Mouse (Mus musculus) midbrain, embryonic 10.5 days (tissue): ENCODE measurements at regions not wholly inside any gene's neighbourhood (a gene's known extent, or its start where the extent isn't known, plus 50 kb on each side); places are given as distances from the start of the nearest gene placed in this dataset.

Experiments used
- DNase-seq: peaks from one replicate; pipeline ENCODE4 v3.0.0-alpha.2; 2017; ENCODE audit warnings: low spot score
- H3K27ac ChIP-seq: fragments of 300-500 bp; sonication (generic); replicated peaks from 2 replicates; pipeline ENCODE4 v1.5.1; 2016; ENCODE audit warnings: mild to moderate bottlenecking
- H3K27me3 ChIP-seq: fragments of 300-500 bp; sonication (generic); 2 replicates; pipeline ENCODE4 v1.6.1; 2016; ENCODE audit warnings: low read depth, mild to moderate bottlenecking; ENCODE audit not compliant: poor library complexity, severe bottlenecking
- H3K36me3 ChIP-seq: fragments of 300-500 bp; sonication (generic); 2 replicates; pipeline ENCODE4 v1.6.1; 2016; ENCODE audit warnings: mild to moderate bottlenecking, moderate library complexity
- H3K4me1 ChIP-seq: fragments of 300-500 bp; sonication (generic); 2 replicates; pipeline ENCODE4 v1.6.1; 2016
- H3K4me3 ChIP-seq: fragments of 300-500 bp; sonication (generic); 2 replicates; pipeline ENCODE4 v1.5.1; 2016; ENCODE audit warnings: mild to moderate bottlenecking, moderate library complexity
- H3K9me3 ChIP-seq: fragments of 300-500 bp; sonication (generic); replicated peaks from 2 replicates; pipeline ENCODE4 v1.6.1; 2016; ENCODE audit warnings: mild to moderate bottlenecking
- WGBS: fragments of 180-500 bp; shearing (Covaris S2); methylation state at CpG from one replicate; pipeline ENCODE4 v1.1.7; 2016; 5-methylcytosine and 5-hydroxymethylcytosine counted together

DNA sequence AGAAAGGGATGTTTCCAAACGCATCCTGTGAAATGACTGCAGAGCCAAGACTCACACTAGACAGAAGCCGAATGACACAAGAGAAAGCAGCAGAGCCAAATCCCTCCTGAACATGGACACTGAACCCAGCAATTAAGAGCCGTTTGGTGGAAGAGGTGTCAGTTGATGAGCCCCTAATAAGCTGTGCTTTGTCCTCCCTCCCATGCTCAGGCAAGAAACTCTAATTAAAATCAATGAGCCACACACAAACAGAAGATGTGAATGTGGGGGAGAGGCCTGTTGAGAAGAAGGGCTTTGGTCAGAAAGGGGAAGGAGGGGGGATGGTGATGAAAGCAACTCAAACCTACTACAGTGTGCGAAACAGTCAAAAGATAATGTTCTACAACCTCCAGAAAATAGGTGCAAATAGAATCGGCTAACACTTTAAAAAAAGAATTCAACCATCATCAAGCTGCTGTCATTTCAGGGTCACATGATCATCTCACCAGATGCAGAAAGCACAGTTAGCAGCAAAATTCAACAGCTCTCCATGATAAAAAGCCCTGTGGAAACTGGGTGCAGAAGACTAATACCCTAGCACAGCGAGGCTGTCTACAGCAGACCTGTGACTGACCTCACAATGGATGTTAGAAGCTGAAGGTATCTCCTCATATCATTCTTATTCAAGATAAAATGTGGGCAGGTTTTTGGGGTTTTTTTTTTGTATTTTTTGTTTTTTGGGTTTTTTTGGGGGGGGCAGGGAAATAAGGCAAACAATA lies 153.2 kb upstream of the Gm15217 start:
- Histone ChIP-seq H3K27me3 (no peaks in the 10 kb centered on the region), H3K4me1 (0 out of 2 replicates have a peak, but pooled peaks cover 2% of the 10 kb centered on the region), H3K27ac (no peak overlapping the region), H3K9me3 (no peaks in the 10 kb centered on the region), H3K4me3 (no peak overlapping the region), H3K36me3 (no peaks in the 10 kb centered on the region)
- 67% methylated on average over 6 of the region's 6 CpGs for WGBS
- no peak for DNase-seq

DNA sequence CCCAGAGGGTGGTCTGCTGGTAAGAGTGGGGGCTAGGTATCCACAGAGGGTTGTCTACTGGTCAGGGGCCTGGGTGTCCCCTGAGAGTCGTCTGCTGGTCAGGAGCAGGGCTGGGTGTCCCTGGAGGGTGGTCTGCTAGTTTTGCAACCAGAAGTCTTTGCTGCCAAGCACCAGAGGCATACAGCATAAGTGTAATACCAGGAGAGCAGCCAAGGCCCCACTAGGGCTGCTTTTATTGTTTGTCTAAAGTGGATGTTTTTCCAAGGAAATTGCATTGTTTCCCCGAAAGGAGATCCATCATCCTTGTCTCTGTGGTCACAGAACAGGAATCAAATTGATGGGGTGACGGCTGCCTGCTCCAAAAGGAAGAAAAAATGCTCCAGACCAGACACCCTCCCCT lies 145.2 kb upstream of the Gm15217 start:
- no peaks in the 10 kb centered on the region for H3K9me3 ChIP-seq
- WGBS = 76% methylated on average over 3 of the region's 3 CpGs
- H3K4me1 ChIP-seq = no peaks in the 10 kb centered on the region
- no peak overlapping the region for H3K4me3 ChIP-seq
- H3K36me3 ChIP-seq = no peaks in the 10 kb centered on the region
- DNase-seq = no peak
- no peaks in the 10 kb centered on the region for H3K27me3 ChIP-seq
- H3K27ac ChIP-seq = no peak overlapping the region

GRCm38 (mm10) chr14:46234835-46235234 lies 144.4 kb upstream of the Gm15217 start:
- 94% methylated on average over 8 of the region's 8 CpGs for WGBS
- Histone ChIP-seq H3K27me3 (no peaks in the 10 kb centered on the region), H3K4me1 (no peaks in the 10 kb centered on the region), H3K9me3 (no peaks in the 10 kb centered on the region), H3K27ac (no peak overlapping the region), H3K36me3 (no peaks in the 10 kb centered on the region), H3K4me3 (no peak overlapping the region)
- DNase-seq = no peak

GRCm38 (mm10) chr14:46240046-46240800 lies 139.0 kb upstream of the Gm15217 start:
- WGBS = 92% methylated on average over 15 of the region's 15 CpGs
- H3K9me3 ChIP-seq = no peaks in the 10 kb centered on the region
- DNase-seq = no peak
- H3K36me3 ChIP-seq = no peaks in the 10 kb centered on the region
- no peaks in the 10 kb centered on the region for H3K27me3 ChIP-seq
- H3K27ac ChIP-seq = no peak overlapping the region
- no peaks in the 10 kb centered on the region for H3K4me1 ChIP-seq
- no peak overlapping the region for H3K4me3 ChIP-seq

- Histone ChIP-seq H3K27ac (no peak overlapping the region), H3K27me3 (no peaks in the 10 kb centered on the region), H3K4me3 (no peak overlapping the region), H3K36me3 (no peaks in the 10 kb centered on the region), H3K9me3 (no peaks in the 10 kb centered on the region), H3K4me1 (no peaks in the 10 kb centered on the region)
- no peak for DNase-seq
- 87% methylated on average over 2 of the region's 2 CpGs for WGBS
Measured at GRCm38 (mm10) chr14:46240896-46241295, 138.3 kb upstream of the Gm15217 start.

DNA sequence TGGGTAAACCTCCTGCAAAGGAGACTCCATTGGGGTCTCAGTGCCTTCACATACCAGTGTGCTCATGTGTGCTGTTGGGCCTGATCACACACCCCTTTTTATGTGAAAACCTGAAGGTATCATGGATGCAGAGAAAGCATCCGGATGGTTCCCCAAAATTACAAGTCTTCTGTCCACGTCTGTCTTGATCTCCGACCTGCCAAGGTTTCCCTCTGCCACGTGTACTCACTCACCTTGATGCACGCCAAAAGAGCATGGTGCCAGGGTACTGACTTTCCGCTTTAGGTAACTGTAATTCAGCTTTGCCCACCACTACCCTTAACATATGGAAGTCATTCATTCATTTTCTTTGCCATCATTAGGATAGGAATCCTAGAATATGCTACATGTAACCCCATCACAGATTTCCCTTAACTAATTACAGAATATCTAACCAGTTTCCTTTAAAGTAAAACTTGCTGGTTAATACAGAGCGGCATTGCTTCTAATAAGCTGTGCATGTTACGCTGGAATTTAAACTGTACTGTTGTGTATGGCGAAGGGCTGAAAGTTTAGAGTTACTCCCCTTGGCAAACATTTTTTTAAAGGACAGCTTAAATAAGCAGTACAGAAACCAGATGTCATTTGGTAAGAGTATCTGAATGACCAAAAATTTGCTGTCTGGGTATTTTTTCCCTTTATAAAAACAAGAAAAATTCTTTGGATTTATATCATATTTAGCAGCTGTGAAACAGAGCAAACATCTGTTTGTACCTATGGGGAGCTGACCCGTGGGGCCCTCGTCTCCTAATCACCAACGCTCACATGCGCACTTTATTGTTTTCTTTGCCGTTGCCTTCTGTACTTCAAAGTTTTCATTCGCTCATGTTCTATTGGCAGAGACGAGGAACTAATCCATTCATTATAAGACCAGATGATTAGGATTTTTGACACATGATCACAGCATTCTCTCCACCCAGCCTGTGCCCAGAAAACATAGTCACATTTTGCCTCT lies 131.4 kb upstream of the Gm15217 start:
- H3K27ac ChIP-seq = no peak overlapping the region
- DNase-seq = no peak
- WGBS = 77% methylated on average over 16 of the region's 16 CpGs

DNA sequence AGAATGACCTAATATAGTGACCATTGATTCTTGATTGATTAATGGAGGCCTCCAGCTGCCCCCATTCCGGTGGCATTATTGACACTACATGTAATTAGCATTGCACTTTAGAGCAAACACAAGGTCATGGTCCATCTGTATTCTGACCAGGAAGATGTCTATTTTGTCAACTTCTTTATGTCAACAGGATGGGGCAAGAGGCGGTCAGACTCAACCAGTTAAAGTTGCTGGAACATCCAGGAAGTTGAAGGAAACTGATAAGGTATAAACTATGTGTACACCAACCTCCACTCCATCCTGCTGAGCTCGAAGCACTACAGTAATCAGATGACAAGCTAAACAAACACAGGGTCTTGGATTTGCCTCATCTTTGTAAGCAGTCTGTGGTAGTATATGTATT lies 130.1 kb upstream of the Gm15217 start:
- no peaks in the 10 kb centered on the region for H3K9me3 ChIP-seq
- H3K4me1 ChIP-seq = no peaks in the 10 kb centered on the region
- H3K27me3 ChIP-seq = no peaks in the 10 kb centered on the region
- H3K27ac ChIP-seq = no peak overlapping the region
- DNase-seq = no peak
- WGBS = 73% methylated on average over 3 of the region's 3 CpGs
- H3K36me3 ChIP-seq = no peaks in the 10 kb centered on the region
- H3K4me3 ChIP-seq = no peak overlapping the region

More for the DNA sequence above, 131.4 kb upstream of the Gm15217 start:
- Histone ChIP-seq H3K4me3 (no peak overlapping the region), H3K4me1 (no peaks in the 10 kb centered on the region), H3K27me3 (no peaks in the 10 kb centered on the region), H3K9me3 (no peaks in the 10 kb centered on the region), H3K36me3 (no peaks in the 10 kb centered on the region)

DNA sequence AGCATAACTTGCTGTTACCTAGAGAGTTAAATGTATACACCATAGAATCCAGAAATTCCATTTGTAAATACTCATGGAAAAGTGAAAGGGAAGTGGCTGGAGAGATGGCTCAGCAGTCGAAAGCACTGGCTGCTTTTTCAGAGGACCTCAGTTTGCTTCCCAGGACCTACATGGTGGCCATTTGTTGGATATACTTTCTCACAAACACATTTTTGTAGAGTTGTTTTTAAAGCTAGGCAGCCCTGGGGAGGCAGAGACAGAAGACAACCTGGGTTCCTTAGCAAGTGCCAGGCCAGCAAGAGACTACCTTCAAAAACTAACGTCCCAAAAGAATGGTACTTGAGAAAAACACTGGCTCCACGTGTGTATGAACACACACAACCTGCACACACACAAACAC lies 124.0 kb upstream of the Gm15217 start:
- Histone ChIP-seq H3K27me3 (no peaks in the 10 kb centered on the region), H3K9me3 (no peaks in the 10 kb centered on the region), H3K36me3 (no peaks in the 10 kb centered on the region), H3K4me1 (peaks cover 14% of the 10 kb centered on the region), H3K4me3 (no peak overlapping the region), H3K27ac (no peak overlapping the region)
- DNase-seq = no peak
- WGBS = 82% methylated on average over 3 of the region's 3 CpGs

DNA sequence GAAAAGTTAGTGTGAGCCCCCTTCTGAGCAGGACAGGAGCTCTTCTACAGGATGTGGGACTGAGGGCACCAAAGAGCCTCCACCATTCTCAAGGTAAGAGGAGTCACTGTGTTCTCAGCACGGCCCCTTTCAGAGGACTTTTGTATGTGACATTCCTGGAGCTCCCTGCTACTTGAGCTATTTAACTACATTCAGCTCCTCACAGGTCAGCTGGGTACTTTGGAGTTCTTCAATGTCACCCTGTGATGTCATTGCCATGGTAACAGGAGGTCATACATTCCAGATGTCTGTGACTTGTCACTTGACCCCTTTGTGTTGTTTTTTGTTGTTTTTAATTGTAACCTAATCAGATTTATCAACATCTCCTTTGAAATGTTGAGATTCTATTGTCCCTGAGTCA lies 122.9 kb upstream of the Gm15217 start:
- no peaks in the 10 kb centered on the region for H3K36me3 ChIP-seq
- H3K9me3 ChIP-seq = no peaks in the 10 kb centered on the region
- no peak for DNase-seq
- no peak overlapping the region for H3K27ac ChIP-seq
- H3K4me1 ChIP-seq = peaks cover 14% of the 10 kb centered on the region
- H3K4me3 ChIP-seq = no peak overlapping the region
- 12% methylated on average over 1 of the region's 1 CpGs for WGBS
- H3K27me3 ChIP-seq = no peaks in the 10 kb centered on the region

DNA sequence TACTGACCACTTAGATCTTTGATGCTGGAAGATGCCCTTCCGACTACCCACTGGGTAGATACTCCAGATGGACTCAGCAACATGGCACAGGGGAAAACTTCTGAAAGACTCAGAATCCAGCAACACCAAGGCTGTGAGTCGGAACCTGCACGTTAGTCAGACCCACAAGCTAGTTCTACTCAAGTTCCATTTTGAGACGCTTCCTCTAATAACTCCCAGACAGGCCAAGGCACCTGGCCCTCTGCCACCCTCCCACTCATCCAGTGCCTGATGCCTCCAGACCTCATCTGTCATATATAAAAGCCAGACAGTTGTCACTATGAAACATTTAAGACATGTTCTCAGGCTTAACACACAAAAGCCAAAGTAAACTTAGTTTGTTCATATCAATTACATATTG lies 121.9 kb upstream of the Gm15217 start:
- H3K4me1 ChIP-seq = peaks cover 14% of the 10 kb centered on the region
- WGBS = 88% methylated on average over 4 of the region's 4 CpGs
- H3K27ac ChIP-seq = no peak overlapping the region
- no peak overlapping the region for H3K4me3 ChIP-seq
- H3K27me3 ChIP-seq = no peaks in the 10 kb centered on the region
- H3K9me3 ChIP-seq = no peaks in the 10 kb centered on the region
- no peak for DNase-seq
- H3K36me3 ChIP-seq = no peaks in the 10 kb centered on the region

- no peaks in the 10 kb centered on the region for H3K9me3 ChIP-seq
- WGBS = 85% methylated on average over 7 of the region's 7 CpGs
- peaks cover 14% of the 10 kb centered on the region for H3K4me1 ChIP-seq
- no peak overlapping the region for H3K4me3 ChIP-seq
- H3K27me3 ChIP-seq = no peaks in the 10 kb centered on the region
- no peaks in the 10 kb centered on the region for H3K36me3 ChIP-seq
- H3K27ac ChIP-seq = no peak overlapping the region
- no peak for DNase-seq
Measured at GRCm38 (mm10) chr14:46258551-46258950, 120.7 kb upstream of the Gm15217 start.

- H3K36me3 ChIP-seq = no peaks in the 10 kb centered on the region
- H3K27me3 ChIP-seq = no peaks in the 10 kb centered on the region
- H3K4me1 ChIP-seq = peaks cover 14% of the 10 kb centered on the region
- WGBS = 73% methylated on average over 4 of the region's 4 CpGs
- H3K27ac ChIP-seq = no peak overlapping the region
- H3K4me3 ChIP-seq = no peak overlapping the region
- no peak for DNase-seq
- H3K9me3 ChIP-seq = no peaks in the 10 kb centered on the region
Measured at GRCm38 (mm10) chr14:46260291-46260980, 118.8 kb upstream of the Gm15217 start.
